Mouse (Mus musculus) heart, postnatal 10 days (tissue): Measurements from ENCODE around the gene Mybph. TPM values are rescaled to one million over a fixed set of nuclear protein-coding genes. Genes with fewer than 3 reads are reported as not detected.

Experiments
- DNase-seq, 2 experiments: peaks; one replicate each; pipeline ENCODE4 v3.0.0; 2021
- intact Hi-C: fragments of 180-260 bp; cut with DNase I; formaldehyde crosslinking; loops from one replicate; pipeline ENCODE4 v1.15.1; 2025
- total RNA-seq, 2 experiments: library from RNA; stranded (reverse); gene quantifications; 2 replicates each; pipeline ENCODE4 v1.2.3; 2021

The Mybph gene
- total RNA-seq: under 1 TPM in 1 of 2 experiments, not detected in 1; 0.32 TPM

GRCm38 (mm10) chr1:134193126-134193525 is at the start of gene Mybph:
Gene Mybph, plus strand, starts transcription at chr1:134193448.
- DNase-seq: no peak
- intact Hi-C loops: no loop called here

- no peak for DNase-seq
- intact Hi-C loops: no loop called here
Measured at GRCm38 (mm10) chr1:134146066-134146465, 47.2 kb upstream of the Mybph start.

GRCm38 (mm10) chr1:134150076-134150475 is 43.2 kb upstream of the Mybph start:
- intact Hi-C loops: loop anchor here (2.0 kb wide), 1 partner anchor 173 kb away; no protein-coding TSS in a partner anchor
- DNase-seq: no peak

GRCm38 (mm10) chr1:134150745-134151144 is 42.5 kb upstream of the Mybph start:
- intact Hi-C loops: loop anchor here (1.0 to 2.0 kb wide), 3 partner anchors 94 to 181 kb away; no protein-coding TSS in a partner anchor
- no peak for DNase-seq

GRCm38 (mm10) chr1:134151655-134152412 is 41.4 kb upstream of the Mybph start:
- DNase-seq: peak; percentile 88 to 93
- intact Hi-C loops: loop anchor here (1.0 to 2.0 kb wide), 4 partner anchors 51 to 179 kb away; no protein-coding TSS in a partner anchor

GRCm38 (mm10) chr1:134152626-134153590 is 40.3 kb upstream of the Mybph start:
- no peak for DNase-seq
- intact Hi-C loops: loop anchor here (2.0 kb wide), 1 partner anchor 50 kb away; no protein-coding TSS in a partner anchor

- intact Hi-C loops: no loop called here
Measured at GRCm38 (mm10) chr1:134154121-134154520, 39.1 kb upstream of the Mybph start.

GRCm38 (mm10) chr1:134154655-134155054 is 38.6 kb upstream of the Mybph start:
- no peak for DNase-seq
- intact Hi-C loops: no loop called here

More at GRCm38 (mm10) chr1:134154121-134154520, 39.1 kb upstream of the Mybph start:
- DNase-seq: no peak

- DNase-seq: no peak
- intact Hi-C loops: no loop called here
Measured at GRCm38 (mm10) chr1:134160404-134160803, 32.8 kb upstream of the Mybph start.

GRCm38 (mm10) chr1:134161399-134161798 is 31.8 kb upstream of the Mybph start:
- intact Hi-C loops: no loop called here
- DNase-seq: no peak

- intact Hi-C loops: no loop called here
- no peak for DNase-seq
Measured at GRCm38 (mm10) chr1:134162510-134163225, 30.6 kb upstream of the Mybph start.

GRCm38 (mm10) chr1:134163476-134163875 is 29.8 kb upstream of the Mybph start:
- no peak for DNase-seq
- intact Hi-C loops: no loop called here

GRCm38 (mm10) chr1:134164454-134164853 is 28.8 kb upstream of the Mybph start:
- DNase-seq: no peak
- intact Hi-C loops: no loop called here

GRCm38 (mm10) chr1:134166547-134166946 is 26.7 kb upstream of the Mybph start:
- no peak for DNase-seq
- intact Hi-C loops: no loop called here

GRCm38 (mm10) chr1:134167416-134168305 is 25.6 kb upstream of the Mybph start:
- intact Hi-C loops: no loop called here
- DNase-seq: peak; percentile 53 to 57

GRCm38 (mm10) chr1:134168567-134168966 is 24.7 kb upstream of the Mybph start:
- no peak for DNase-seq
- intact Hi-C loops: no loop called here

GRCm38 (mm10) chr1:134168985-134169697 is 24.1 kb upstream of the Mybph start:
- intact Hi-C loops: no loop called here
- no peak for DNase-seq

GRCm38 (mm10) chr1:134173081-134173480 is 20.2 kb upstream of the Mybph start:
- intact Hi-C loops: no loop called here

GRCm38 (mm10) chr1:134177976-134178375 is 15.3 kb upstream of the Mybph start:
- intact Hi-C loops: no loop called here
- DNase-seq: no peak

More at GRCm38 (mm10) chr1:134173081-134173480, 20.2 kb upstream of the Mybph start:
- no peak for DNase-seq
